Mouse (Mus musculus) kidney, adult 8-10 months (tissue): Measurements from ENCODE around the gene Borcs7.
"Not testable (repeated sequence)": the region's sequence is repeated elsewhere in the genome, so short reads cannot be mapped to it uniquely, and the experiment has no call there.

ENCODE experiments used
- DNase-seq, 2 experiments: peaks; one replicate each; pipeline ENCODE4 v3.0.0; 2022

The Borcs7 gene

GRCm38 (mm10) chr19:46715016-46715415 is 25.3 kb downstream of the Borcs7 start:
- DNase-seq: no peak

- no peak for DNase-seq
Observed at GRCm38 (mm10) chr19:46718150-46718549, 28.4 kb downstream of the Borcs7 start.

DNA sequence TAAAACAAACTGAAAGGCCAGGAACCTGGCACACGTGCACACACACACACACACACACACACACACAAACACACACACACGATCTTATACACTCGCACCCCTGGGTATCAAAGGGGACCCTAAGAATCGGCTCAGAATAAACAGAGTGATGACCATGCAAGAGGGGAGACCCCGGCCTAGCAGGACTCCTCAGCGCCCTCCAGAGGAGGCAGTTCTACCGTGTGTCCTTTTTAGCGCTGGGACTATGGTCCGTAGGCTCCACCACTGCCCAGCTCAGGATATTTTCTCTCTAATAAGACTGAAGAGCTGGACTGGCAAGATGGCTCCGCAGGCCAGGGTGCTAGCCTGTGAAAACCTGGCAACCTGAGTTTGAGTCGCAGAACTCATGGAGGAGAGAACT is 34.7 kb downstream of the Borcs7 start:
- DNase-seq: no peak

- no peak for DNase-seq
Observed at GRCm38 (mm10) chr19:46726142-46726541, 36.4 kb downstream of the Borcs7 start.

DNA sequence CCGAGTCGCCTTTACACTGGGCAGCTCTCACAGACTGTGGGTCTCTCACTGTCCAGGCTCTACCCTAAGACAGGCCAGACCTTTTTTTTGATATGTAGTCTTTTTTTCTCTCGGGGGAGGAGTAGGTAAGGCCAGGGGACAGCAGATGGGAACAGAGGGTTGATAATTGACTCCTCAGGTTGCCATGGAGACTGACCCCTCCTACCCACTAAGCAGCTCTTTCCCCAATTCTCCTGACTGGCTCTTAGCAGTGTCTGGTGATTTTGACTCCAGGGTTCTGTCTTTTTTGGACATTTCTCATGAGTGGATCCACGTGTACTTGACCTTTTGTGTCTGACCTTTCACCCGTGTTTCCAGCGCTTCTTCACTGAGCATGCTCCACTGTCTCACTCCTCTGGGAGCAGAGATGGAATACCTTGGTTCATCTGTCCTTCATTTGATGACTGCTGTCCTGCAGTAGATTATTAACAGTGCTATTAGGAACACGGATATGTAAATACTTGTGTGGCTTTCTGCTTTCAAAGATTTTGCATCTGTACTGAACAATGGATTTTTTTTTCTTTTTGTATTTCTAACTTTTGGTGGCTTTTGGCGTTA is 37.5 kb downstream of the Borcs7 start:
- DNase-seq: peak; percentile 50 to 68

- no peak for DNase-seq
Observed at GRCm38 (mm10) chr19:46727945-46728540, 38.3 kb downstream of the Borcs7 start.

GRCm38 (mm10) chr19:46728909-46729308 is 39.2 kb downstream of the Borcs7 start:
- no peak for DNase-seq

GRCm38 (mm10) chr19:46731351-46731750 is 41.6 kb downstream of the Borcs7 start:
- DNase-seq: no peak

GRCm38 (mm10) chr19:46732673-46733072 is 43.0 kb downstream of the Borcs7 start:
- not testable (repeated sequence) for DNase-seq

DNA sequence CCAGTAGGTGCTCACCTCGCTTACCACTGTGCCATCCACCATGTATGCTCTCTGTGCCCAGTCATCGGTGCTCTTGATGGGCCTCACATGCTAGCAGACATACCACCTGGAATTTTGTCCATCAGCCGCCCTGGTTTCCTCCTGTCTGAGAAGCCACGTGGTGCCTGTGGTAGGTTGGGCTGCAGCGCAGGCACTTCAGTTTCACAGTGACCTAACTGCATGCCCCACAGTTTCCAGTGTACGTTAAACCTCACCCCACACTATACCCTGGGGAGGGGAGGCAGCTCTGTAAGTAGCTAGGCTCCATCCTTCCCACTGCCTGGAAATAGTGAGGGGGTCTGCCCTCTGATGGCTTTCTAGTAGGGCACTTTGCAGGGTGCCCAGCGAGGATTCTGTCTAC is 43.9 kb downstream of the Borcs7 start:
- DNase-seq: no peak

DNA sequence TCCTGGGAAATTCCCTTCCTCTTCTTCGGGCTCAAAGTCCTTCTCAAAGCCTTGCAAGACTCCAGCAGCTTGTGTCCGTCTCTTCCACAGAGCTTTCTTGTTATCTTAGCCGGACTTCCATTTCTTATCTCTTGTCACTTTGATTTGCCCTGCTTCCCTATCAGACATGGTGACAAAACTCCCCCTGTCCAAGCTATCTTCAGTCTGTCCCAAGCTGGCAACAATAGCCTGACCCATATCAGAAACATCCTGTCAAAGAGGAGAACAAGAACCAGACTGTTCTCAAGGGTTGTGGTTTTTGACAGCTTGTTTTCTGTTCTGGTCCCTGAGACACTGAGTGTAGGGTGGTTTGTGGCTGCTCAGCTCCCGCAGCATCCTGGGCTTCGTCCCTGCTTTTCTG is 45.5 kb downstream of the Borcs7 start:
- no peak for DNase-seq

DNA sequence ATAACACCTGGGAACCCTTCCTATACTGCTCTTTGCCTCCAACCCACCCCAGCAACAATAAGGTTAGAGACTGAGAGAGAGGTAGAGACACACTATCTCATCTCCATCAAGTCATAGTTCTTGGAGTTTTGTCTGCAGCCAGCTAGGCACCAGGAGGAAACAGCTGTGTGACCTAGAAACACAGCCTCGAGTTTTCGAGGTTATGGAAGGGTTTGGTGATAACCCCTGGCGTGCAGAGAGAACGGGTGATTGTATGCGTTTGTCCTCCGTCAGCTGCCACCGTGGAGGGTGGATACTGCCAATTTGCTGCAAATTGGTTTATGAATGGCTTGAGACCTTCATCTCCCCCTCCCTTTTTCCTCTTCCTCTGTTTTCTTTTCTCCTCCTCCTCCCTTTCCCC is 47.4 kb downstream of the Borcs7 start:
- DNase-seq: no peak

DNA sequence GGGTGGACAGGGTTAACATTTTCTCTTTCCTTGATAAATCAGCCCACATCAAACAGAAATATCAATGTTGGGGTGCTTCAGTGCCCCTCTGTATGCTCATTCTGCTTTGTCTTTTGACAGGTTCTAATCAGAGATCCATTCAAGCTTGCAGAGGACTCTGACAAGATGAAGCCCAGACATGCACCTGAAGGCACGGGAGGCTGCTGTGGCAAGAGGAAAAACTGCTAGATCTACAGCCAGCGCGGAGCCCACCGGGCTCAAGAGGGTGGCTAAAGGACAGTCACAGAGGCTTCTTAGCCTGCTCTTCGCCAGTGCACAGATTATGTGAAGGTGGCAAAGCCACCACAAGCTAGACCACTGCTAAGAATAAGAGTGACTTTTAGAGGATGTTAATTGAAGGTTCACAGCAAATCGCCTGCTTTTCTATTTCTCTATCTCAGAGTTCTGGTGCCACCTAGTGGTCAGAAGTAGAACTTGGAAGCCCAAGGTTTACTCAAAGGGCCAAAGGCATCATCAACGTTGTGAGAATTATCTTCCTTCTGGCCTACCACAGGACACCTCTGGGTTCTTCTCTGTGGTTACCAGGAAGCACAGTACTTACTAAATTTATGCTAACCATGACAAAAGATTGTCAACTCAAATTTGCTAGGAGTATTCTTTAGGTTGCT is 50.8 kb downstream of the Borcs7 start:
- DNase-seq: peak; percentile 38 to 68

DNA sequence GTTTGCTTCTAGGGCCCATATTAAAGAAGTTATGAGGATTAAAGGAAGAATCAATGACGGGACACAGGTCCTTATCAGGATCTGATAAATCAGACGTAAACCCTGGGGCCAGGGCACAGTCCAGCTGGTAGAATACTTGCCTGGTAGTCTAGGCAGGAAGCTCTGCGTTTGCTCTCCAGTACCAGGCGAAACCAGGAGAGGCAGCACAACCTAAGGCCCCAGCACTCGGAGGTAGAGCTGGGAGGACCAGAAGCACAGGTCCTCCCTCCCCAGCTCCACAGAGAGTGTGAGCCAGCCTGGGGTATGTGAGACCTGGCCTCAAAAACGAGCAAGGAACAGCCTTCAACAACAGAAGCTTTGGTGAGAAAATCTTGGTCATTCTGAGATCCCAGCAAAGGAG is 51.9 kb downstream of the Borcs7 start:
- no peak for DNase-seq

GRCm38 (mm10) chr19:46744681-46745080 is 55.0 kb downstream of the Borcs7 start:
- DNase-seq: no peak

DNA sequence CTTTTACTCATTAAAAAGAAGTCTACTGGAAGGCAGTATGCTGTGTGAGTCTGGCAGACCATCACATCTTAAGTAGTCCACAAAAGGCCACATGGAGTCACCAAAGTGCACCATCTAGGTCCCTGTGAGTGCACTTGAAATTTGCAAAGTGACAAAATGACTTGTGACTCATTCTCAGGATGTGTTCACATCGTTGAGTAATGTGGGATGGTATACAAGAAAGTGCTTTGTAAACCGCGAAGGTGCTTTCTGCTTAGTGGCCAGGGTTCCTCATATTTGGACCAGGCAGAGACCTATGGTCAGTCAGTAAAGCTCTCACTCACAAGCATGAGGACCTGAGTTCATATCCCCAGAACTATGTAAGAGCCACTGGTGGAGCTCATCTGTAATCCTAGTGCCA is 58.1 kb downstream of the Borcs7 start:
- DNase-seq: no peak

GRCm38 (mm10) chr19:46752235-46752634 is 62.5 kb downstream of the Borcs7 start:
- no peak for DNase-seq
